Mouse (Mus musculus) lung, adult 2 months (tissue): ENCODE data around the gene Tanc1. TPM values are rescaled to one million over a fixed set of nuclear protein-coding genes. Genes with fewer than 3 reads are reported as not detected.

Experiments
- DNase-seq: peaks from one replicate; pipeline ENCODE4 v3.0.0; 2022
- H3K4me1 ChIP-seq: fragments of 200-500 bp; 2 replicates; pipeline ENCODE4 v1.6.1; 2011; ENCODE audit warnings: low read length; ENCODE audit not compliant: control insufficient read depth, insufficient read depth
- H3K4me3 ChIP-seq: fragments of 200-500 bp; replicated peaks from 2 replicates; pipeline ENCODE3; 2011; ENCODE audit warnings: low read depth, mild to moderate bottlenecking, control low read depth, low read length; ENCODE audit errors: extremely low read depth
- CTCF ChIP-seq: fragments of 200-500 bp; IDR thresholded peaks from 2 replicates; pipeline ENCODE4 v1.5.1; 2011; ENCODE audit warnings: mild to moderate bottlenecking, low read length, control low read depth; ENCODE audit not compliant: insufficient read depth
- POLR2A ChIP-seq: fragments of 200-500 bp; IDR thresholded peaks from 2 replicates; pipeline ENCODE4 v1.6.1; 2011; ENCODE audit warnings: low read depth, mild to moderate bottlenecking, control low read depth, low read length, borderline replicate concordance; ENCODE audit errors: extremely low read depth
- WGBS: fragments of 180-500 bp; shearing (Covaris S2); methylation state at CpG from one replicate; pipeline ENCODE4 v1.1.7; 2018; 5-methylcytosine and 5-hydroxymethylcytosine counted together
- polyA plus RNA-seq: library from polyadenylated mRNA; depleted of rRNA; stranded (reverse); fragments of >200 nt; gene quantifications from 2 replicates; pipeline ENCODE4 v1.2.3, GENCODE M21; 2012

The Tanc1 gene
- polyA plus RNA-seq, 1 experiment, result 29.0 TPM

GRCm38 (mm10) chr2:59666533-59666932 is 54.7 kb downstream of the Tanc1 start:
- TF ChIP-seq CTCF, result no peak
- TF ChIP-seq POLR2A, result no peak
- WGBS, result 60% methylated on average over 5 of the region's 5 CpGs
- Histone ChIP-seq H3K4me1 (peaks cover 22% of the 10 kb centered on the region), H3K4me3 (no peak overlapping the region)
- no peak for DNase-seq

- peak overlapping the region; percentile 44 for H3K4me3 ChIP-seq
- peak; percentile 30; the same call in 1 of the 2 replicates for TF ChIP-seq POLR2A
- no peak for TF ChIP-seq CTCF
- H3K4me1 ChIP-seq, result peaks cover 33% of the 10 kb centered on the region
- 13% methylated on average over 15 of the region's 15 CpGs for WGBS
- peak; percentile 70 for DNase-seq
These were observed 58.5 kb downstream of the Tanc1 start for GRCm38 (mm10) chr2:59670087-59671060.

- TF ChIP-seq POLR2A (no peak), CTCF (no peak)
- DNase-seq, result no peak
- Histone ChIP-seq H3K4me3 (no peak overlapping the region), H3K4me1 (peaks cover 38% of the 10 kb centered on the region)
- 61% methylated on average over 8 of the region's 8 CpGs for whole genome bisulfite sequencing
These were observed 59.8 kb downstream of the Tanc1 start for GRCm38 (mm10) chr2:59671671-59672070.

- 46% methylated on average over 4 of the region's 4 CpGs for WGBS
- TF ChIP-seq CTCF (no peak), POLR2A (no peak)
- no peak for DNase-seq
- no peak overlapping the region for H3K4me3 ChIP-seq
- H3K4me1 ChIP-seq, result peaks cover 41% of the 10 kb centered on the region
These were observed 60.2 kb downstream of the Tanc1 start for GRCm38 (mm10) chr2:59672086-59672485.

GRCm38 (mm10) chr2:59672686-59673085 is 60.8 kb downstream of the Tanc1 start:
- TF ChIP-seq POLR2A (no peak), CTCF (no peak)
- 77% methylated on average over 8 of the region's 8 CpGs for WGBS
- Histone ChIP-seq H3K4me3 (no peak overlapping the region), H3K4me1 (peaks cover 41% of the 10 kb centered on the region)
- no peak for DNase-seq

GRCm38 (mm10) chr2:59673351-59673750 is 61.5 kb downstream of the Tanc1 start:
- WGBS, result 57% methylated on average over 6 of the region's 6 CpGs
- H3K4me3 ChIP-seq, result no peak overlapping the region
- DNase-seq, result no peak
- peaks cover 41% of the 10 kb centered on the region for H3K4me1 ChIP-seq
- TF ChIP-seq POLR2A (no peak), CTCF (no peak)

- 62% methylated on average over 1 of the region's 1 CpGs for WGBS
- TF ChIP-seq CTCF (no peak), POLR2A (no peak)
- Histone ChIP-seq H3K4me3 (no peak overlapping the region), H3K4me1 (peaks cover 41% of the 10 kb centered on the region)
- DNase-seq, result no peak
These were observed 62.0 kb downstream of the Tanc1 start for GRCm38 (mm10) chr2:59673877-59674276.

- peaks cover 43% of the 10 kb centered on the region for H3K4me1 ChIP-seq
- no peak for DNase-seq
- TF ChIP-seq POLR2A (no peak), CTCF (peak; percentile 20; the same call in 1 of the 2 replicates)
- 49% methylated on average over 17 of the region's 17 CpGs for WGBS
- H3K4me3 ChIP-seq, result no peak overlapping the region
These were observed 63.6 kb downstream of the Tanc1 start for GRCm38 (mm10) chr2:59675270-59675995.

GRCm38 (mm10) chr2:59676041-59676440 is 64.2 kb downstream of the Tanc1 start:
- TF ChIP-seq CTCF (no peak), POLR2A (no peak)
- Histone ChIP-seq H3K4me3 (no peak overlapping the region), H3K4me1 (peaks cover 43% of the 10 kb centered on the region)
- WGBS, result 61% methylated on average over 6 of the region's 6 CpGs
- DNase-seq, result no peak
